Mouse (Mus musculus) bone marrow, adult 2 months (tissue): Measurements from ENCODE around the gene Tulp4.

ENCODE experiments used
- CTCF ChIP-seq: fragments of 200-500 bp; IDR thresholded peaks from 2 replicates; pipeline ENCODE4 v1.5.1; 2011; ENCODE audit warnings: low read length, control low read depth; ENCODE audit not compliant: control insufficient read depth, insufficient read depth
- POLR2A ChIP-seq: fragments of 200-500 bp; IDR thresholded peaks from 2 replicates; pipeline ENCODE4 v1.6.1; 2011; ENCODE audit warnings: low read depth, mild to moderate bottlenecking, control low read depth, low read length, borderline replicate concordance; ENCODE audit not compliant: control insufficient read depth

DNA sequence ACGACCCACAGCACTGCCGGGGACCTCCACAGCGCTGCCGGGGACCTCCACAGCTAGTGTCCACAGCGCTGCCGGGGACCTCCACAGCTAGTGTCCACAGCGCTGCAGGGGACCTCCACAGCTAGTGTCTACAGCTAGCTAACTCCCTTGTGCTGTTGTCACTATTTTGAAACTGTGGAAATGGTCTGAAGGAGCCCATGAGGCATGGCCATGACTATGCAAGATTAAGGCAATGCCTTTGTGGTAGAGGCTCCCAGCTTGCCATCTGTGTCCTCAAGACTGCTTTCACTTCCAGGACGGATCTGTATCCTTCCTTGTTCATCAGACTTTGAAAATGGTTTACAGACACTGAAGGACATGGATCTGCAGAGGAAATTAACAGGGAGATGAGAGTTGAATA lies 80.9 kb downstream of the Tulp4 start:
- TF ChIP-seq POLR2A (no peak), CTCF (no peak)
